Mouse (Mus musculus) kidney, adult 18-20 months (tissue): ENCODE results near the gene Utrn.

ENCODE experiments used
- DNase-seq: peaks from one replicate; pipeline ENCODE4 v3.0.0; 2021

Gene Utrn

GRCm38 (mm10) chr10:12377727-12378126, 491.4 kb downstream of the Utrn start:
- DNase-seq = no peak

GRCm38 (mm10) chr10:12376015-12376414, 493.1 kb downstream of the Utrn start:
- DNase-seq = no peak

GRCm38 (mm10) chr10:12374741-12375140, 494.4 kb downstream of the Utrn start:
- DNase-seq = no peak

- no peak for DNase-seq
These were observed 514.6 kb downstream of the Utrn start for GRCm38 (mm10) chr10:12354556-12354955.

- DNase-seq = no peak
These were observed 515.1 kb downstream of the Utrn start for GRCm38 (mm10) chr10:12354106-12354505.

- no peak for DNase-seq
These were observed 529.2 kb downstream of the Utrn start for GRCm38 (mm10) chr10:12339704-12340558.

- no peak for DNase-seq
These were observed 530.0 kb downstream of the Utrn start for GRCm38 (mm10) chr10:12339005-12339703.
